Mouse (Mus musculus): Measurements from ENCODE around the gene Homer1. TPM values are rescaled to one million over a fixed set of nuclear protein-coding genes. Genes with fewer than 3 reads are reported as not detected.
A peak's percentile ranks its signal among the peaks of the same experiment; 100 is the strongest.

The Homer1 gene
- 18.4 and 18.5 TPM in 2 replicates for polyA plus RNA-seq (2016; fragmentation: Nextera tagmentation; extraction: Ambion mirVana)

- H3K27me3 ChIP-seq (ENCODE audit: insufficient read depth, poor library complexity, severe bottlenecking): no peaks in the 10 kb centered on the region
- 0 out of 2 replicates have a peak, but pooled peaks cover 5% of the 10 kb centered on the region for H3K4me1 ChIP-seq
- no peak within 1 kb of the TSS for H3K27ac ChIP-seq
- H3K9me3 ChIP-seq: no peaks in the 10 kb centered on the region
- WGBS: 86% methylated on average over 5 of the region's 5 CpGs
- H3K4me3 ChIP-seq: no peak within 1 kb of the TSS
- DNase-seq (ENCODE audit: low spot score): no peak
- H3K36me3 ChIP-seq: no peaks in the 10 kb centered on the region
These were observed at the start of gene Homer1 for GRCm38 (mm10) chr13:93299316-93299715. Homer1 (plus strand) TSS chr13:93299635.

- Histone ChIP-seq H3K27me3 (ENCODE audit: insufficient read depth, poor library complexity, severe bottlenecking) (no peaks in the 10 kb centered on the region), H3K27ac (no peak overlapping the region), H3K4me1 (no peaks in the 10 kb centered on the region), H3K36me3 (no peaks in the 10 kb centered on the region), H3K9me3 (no peaks in the 10 kb centered on the region), H3K4me3 (no peak overlapping the region)
- WGBS: 81% methylated on average over 6 of the region's 6 CpGs
- DNase-seq (ENCODE audit: low spot score): no peak
These were observed 47.7 kb upstream of the Homer1 start for GRCm38 (mm10) chr13:93251732-93252131.

GRCm38 (mm10) chr13:93252175-93252574 is 47.3 kb upstream of the Homer1 start:
- WGBS: 83% methylated on average over 10 of the region's 10 CpGs
- Histone ChIP-seq H3K36me3 (no peaks in the 10 kb centered on the region), H3K4me3 (no peak overlapping the region), H3K27ac (no peak overlapping the region), H3K27me3 (ENCODE audit: insufficient read depth, poor library complexity, severe bottlenecking) (no peaks in the 10 kb centered on the region), H3K9me3 (no peaks in the 10 kb centered on the region), H3K4me1 (no peaks in the 10 kb centered on the region)
- no peak for DNase-seq (ENCODE audit: low spot score)

GRCm38 (mm10) chr13:93252941-93253340 is 46.5 kb upstream of the Homer1 start:
- Histone ChIP-seq H3K27me3 (ENCODE audit: insufficient read depth, poor library complexity, severe bottlenecking) (no peaks in the 10 kb centered on the region), H3K36me3 (no peaks in the 10 kb centered on the region), H3K9me3 (no peaks in the 10 kb centered on the region), H3K4me1 (no peaks in the 10 kb centered on the region), H3K4me3 (no peak overlapping the region), H3K27ac (no peak overlapping the region)
- no peak for DNase-seq (ENCODE audit: low spot score)
- WGBS: 76% methylated on average over 5 of the region's 5 CpGs

- Histone ChIP-seq H3K4me1 (peaks cover 16% of the 10 kb centered on the region), H3K27ac (peak overlapping the region; percentile 72; the same call in 1 of the 2 replicates), H3K27me3 (ENCODE audit: insufficient read depth, poor library complexity, severe bottlenecking) (no peaks in the 10 kb centered on the region), H3K9me3 (no peaks in the 10 kb centered on the region), H3K36me3 (no peaks in the 10 kb centered on the region), H3K4me3 (no peak overlapping the region)
- 87% methylated on average over 2 of the region's 2 CpGs for WGBS
- no peak for DNase-seq (ENCODE audit: low spot score)
These were observed 32.3 kb upstream of the Homer1 start for GRCm38 (mm10) chr13:93267151-93267550.

GRCm38 (mm10) chr13:93300581-93300980 is 1.1 kb downstream of the Homer1 start:
- Histone ChIP-seq H3K27ac (no peak overlapping the region), H3K4me1 (0 out of 2 replicates have a peak, but pooled peaks cover 5% of the 10 kb centered on the region), H3K4me3 (no peak overlapping the region), H3K36me3 (no peaks in the 10 kb centered on the region), H3K27me3 (ENCODE audit: insufficient read depth, poor library complexity, severe bottlenecking) (no peaks in the 10 kb centered on the region), H3K9me3 (no peaks in the 10 kb centered on the region)
- WGBS: 91% methylated on average over 5 of the region's 5 CpGs
- no peak for DNase-seq (ENCODE audit: low spot score)

- no peak for DNase-seq (ENCODE audit: low spot score)
- H3K27ac ChIP-seq: no peak overlapping the region
- H3K27me3 ChIP-seq (ENCODE audit: insufficient read depth, poor library complexity, severe bottlenecking): no peaks in the 10 kb centered on the region
- H3K4me1 ChIP-seq: 0 out of 2 replicates have a peak, but pooled peaks cover 5% of the 10 kb centered on the region
- H3K36me3 ChIP-seq: no peaks in the 10 kb centered on the region
- WGBS: 79% methylated on average over 2 of the region's 2 CpGs
- H3K9me3 ChIP-seq: no peaks in the 10 kb centered on the region
- no peak overlapping the region for H3K4me3 ChIP-seq
These were observed 1.6 kb downstream of the Homer1 start for GRCm38 (mm10) chr13:93301060-93301459.

- H3K36me3 ChIP-seq: no peaks in the 10 kb centered on the region
- no peaks in the 10 kb centered on the region for H3K27me3 ChIP-seq (ENCODE audit: insufficient read depth, poor library complexity, severe bottlenecking)
- H3K4me3 ChIP-seq: peak overlapping the region; percentile 93
- H3K9me3 ChIP-seq: no peaks in the 10 kb centered on the region
- no peak for DNase-seq (ENCODE audit: low spot score)
- H3K27ac ChIP-seq: peak overlapping the region; percentile 98
- WGBS: 15% methylated on average over 19 of the region's 19 CpGs
- peaks cover 10% of the 10 kb centered on the region; the same call in 1 of the 2 replicates for H3K4me1 ChIP-seq
These were observed 3.6 kb downstream of the Homer1 start for GRCm38 (mm10) chr13:93302846-93303562.

GRCm38 (mm10) chr13:93303563-93304250 is 4.3 kb downstream of the Homer1 start:
- H3K27me3 ChIP-seq (ENCODE audit: insufficient read depth, poor library complexity, severe bottlenecking): no peaks in the 10 kb centered on the region
- H3K4me1 ChIP-seq: peaks cover 18% of the 10 kb centered on the region; the same call in 1 of the 2 replicates
- WGBS: under 1% methylated on average over 71 of the region's 90 CpGs
- DNase-seq (ENCODE audit: low spot score): peak; percentile 97
- H3K36me3 ChIP-seq: no peaks in the 10 kb centered on the region
- H3K27ac ChIP-seq: peak overlapping the region; percentile 98
- H3K4me3 ChIP-seq: peak overlapping the region; percentile 93
- no peaks in the 10 kb centered on the region for H3K9me3 ChIP-seq

- peak; percentile 82 for DNase-seq (ENCODE audit: low spot score)
- Histone ChIP-seq H3K27me3 (ENCODE audit: insufficient read depth, poor library complexity, severe bottlenecking) (no peaks in the 10 kb centered on the region), H3K4me3 (peak overlapping the region; percentile 93), H3K27ac (peak overlapping the region; percentile 98), H3K4me1 (peaks cover 24% of the 10 kb centered on the region; the same call in 1 of the 2 replicates), H3K36me3 (no peaks in the 10 kb centered on the region), H3K9me3 (no peaks in the 10 kb centered on the region)
- WGBS: under 1% methylated on average over 64 of the region's 64 CpGs
These were observed 5.0 kb downstream of the Homer1 start for GRCm38 (mm10) chr13:93304251-93305001.

- Histone ChIP-seq H3K4me3 (peak overlapping the region; percentile 93), H3K27ac (peak overlapping the region; percentile 98), H3K36me3 (no peaks in the 10 kb centered on the region), H3K4me1 (peaks cover 24% of the 10 kb centered on the region; the same call in 1 of the 2 replicates), H3K27me3 (ENCODE audit: insufficient read depth, poor library complexity, severe bottlenecking) (no peaks in the 10 kb centered on the region), H3K9me3 (no peaks in the 10 kb centered on the region)
- 9% methylated on average over 7 of the region's 7 CpGs for WGBS
- no peak for DNase-seq (ENCODE audit: low spot score)
These were observed 5.7 kb downstream of the Homer1 start for GRCm38 (mm10) chr13:93305149-93305548.

GRCm38 (mm10) chr13:93305636-93306035 is 6.2 kb downstream of the Homer1 start:
- Histone ChIP-seq H3K4me3 (peak overlapping the region; percentile 93), H3K9me3 (no peaks in the 10 kb centered on the region), H3K4me1 (peaks cover 24% of the 10 kb centered on the region; the same call in 1 of the 2 replicates), H3K27ac (peak overlapping the region; percentile 98), H3K27me3 (ENCODE audit: insufficient read depth, poor library complexity, severe bottlenecking) (no peaks in the 10 kb centered on the region), H3K36me3 (no peaks in the 10 kb centered on the region)
- DNase-seq (ENCODE audit: low spot score): no peak
- 23% methylated on average over 7 of the region's 7 CpGs for WGBS

Data from heart, embryonic 10.5 days (tissue).